ENCODE assay signal across 7 mouse cellular contexts in genomic region chrX:42068875-42069257, GRCm38 (mm10). TPM values are rescaled to one million over a fixed set of nuclear protein-coding genes. Genes with fewer than 3 reads are reported as not detected.
A peak's percentile ranks its signal among the peaks of the same experiment; 100 is the strongest.
DNase-seq lines count a peak whose midpoint lies in the region; ATAC-seq and TF ChIP-seq lines count a peak whose summit lies in the region.

No protein-coding gene starts in this region.

- peak overlapping the region; percentile 42 for H3K4me2 ChIP-seq in intestine, embryonic 16.5 days (ENCODE audit: low read depth, low read length)

- WGBS in intestine, embryonic 16.5 days, result 22% methylated on average over 3 of the region's 3 CpGs

- H3K27ac ChIP-seq in intestine, embryonic 16.5 days (ENCODE audit: low read length), result peak overlapping the region; percentile 95

- H3K36me3 ChIP-seq in E14TG2a.4 (ENCODE audit: insufficient read depth, low read length), result no peaks in the 10 kb centered on the region
- peaks cover 3% of the 10 kb centered on the region; the same call in 1 of the 2 replicates for H3K36me3 ChIP-seq in intestine, embryonic 16.5 days (ENCODE audit: control insufficient read depth, insufficient read depth, low read length)
- H3K36me3 ChIP-seq in megakaryocyte, embryonic 14.5 days (replicated peaks; ENCODE audit: low read length), result peaks cover 13% of the 10 kb centered on the region

- peak; percentile 21 to 26 for DNase-seq in B cell, adult 2 months
- no peak for DNase-seq in left cerebral cortex, adult 11 months (ENCODE audit: low spot score)

- H3K4me1 ChIP-seq in E14TG2a.4 (replicated peaks; ENCODE audit: low read depth, low read length), result peaks cover 31% of the 10 kb centered on the region
- H3K4me1 ChIP-seq in intestine, embryonic 16.5 days (ENCODE audit: control insufficient read depth, insufficient read depth, low read length), result 0 out of 2 replicates have a peak, but pooled peaks cover 4% of the 10 kb centered on the region
- peaks cover 11% of the 10 kb centered on the region for H3K4me1 ChIP-seq in megakaryocyte, embryonic 14.5 days

- peak; percentile 38 for ATAC-seq in erythroid progenitor cell, adult 5-6 weeks (replicated peaks; ENCODE audit: low FRiP score, poor library complexity, severe bottlenecking)
- peak; percentile 38 for ATAC-seq in intestine, embryonic 16.5 days
- no peak for ATAC-seq in cerebellum, adult (ENCODE audit: insufficient number of reproducible peaks, low FRiP score, low TSS enrichment)

- H3K9me3 ChIP-seq in E14TG2a.4 (ENCODE audit: low read length), result no peaks in the 10 kb centered on the region
- no peaks in the 10 kb centered on the region for H3K9me3 ChIP-seq in intestine, embryonic 16.5 days (ENCODE audit: control insufficient read depth, low read length)
- H3K9me3 ChIP-seq in megakaryocyte, embryonic 14.5 days, result no peaks in the 10 kb centered on the region

- no peak for TF ChIP-seq CTCF in E14TG2a.4 (conservative IDR thresholded peaks at IDR 0.05; ENCODE audit: low read length)

- peak overlapping the region; percentile 78 for H3K4me3 ChIP-seq in E14TG2a.4 (replicated peaks; ENCODE audit: low read length)
- H3K4me3 ChIP-seq in intestine, embryonic 16.5 days (ENCODE audit: low read length), result peak overlapping the region; percentile 49
- peak overlapping the region; percentile 93 for H3K4me3 ChIP-seq in megakaryocyte, embryonic 14.5 days (replicated peaks)

- no peaks in the 10 kb centered on the region for H3K27me3 ChIP-seq in E14TG2a.4 (ENCODE audit: insufficient read depth, low read length)
- no peaks in the 10 kb centered on the region for H3K27me3 ChIP-seq in intestine, embryonic 16.5 days (replicated peaks; ENCODE audit: control insufficient read depth, insufficient read depth, low read length)
- H3K27me3 ChIP-seq in megakaryocyte, embryonic 14.5 days (replicated peaks), result no peaks in the 10 kb centered on the region

- peak overlapping the region; percentile 60 for H3K9ac ChIP-seq in intestine, embryonic 16.5 days (ENCODE audit: low read depth, low read length)

RNA-seq across cellular contexts. Expression of gene Xiap, which starts 9.4 kb away (rescaled TPM):
- 57.7 and 93.9 TPM in 2 replicates for total RNA-seq in erythroid progenitor cell, adult 5-6 weeks (2015; ENCODE audit: low replicate concordance)
- 63.2 and 82.3 TPM in 2 replicates for total RNA-seq in erythroid progenitor cell, adult 5-6 weeks (2017; ENCODE audit: low replicate concordance)
- 10.5 and 10.8 TPM in 2 replicates for polyA plus RNA-seq in intestine, embryonic 16.5 days (2015; fragmentation: Nextera tagmentation; extraction: Ambion mirVana)
- 2.0 and 5.8 TPM in 2 replicates for polyA plus RNA-seq in megakaryocyte, embryonic 14.5 days (2012; ENCODE audit: insufficient read depth, low replicate concordance)
